Mouse (Mus musculus): ENCODE measurements around the gene Sorcs2.

The Sorcs2 gene

DNA sequence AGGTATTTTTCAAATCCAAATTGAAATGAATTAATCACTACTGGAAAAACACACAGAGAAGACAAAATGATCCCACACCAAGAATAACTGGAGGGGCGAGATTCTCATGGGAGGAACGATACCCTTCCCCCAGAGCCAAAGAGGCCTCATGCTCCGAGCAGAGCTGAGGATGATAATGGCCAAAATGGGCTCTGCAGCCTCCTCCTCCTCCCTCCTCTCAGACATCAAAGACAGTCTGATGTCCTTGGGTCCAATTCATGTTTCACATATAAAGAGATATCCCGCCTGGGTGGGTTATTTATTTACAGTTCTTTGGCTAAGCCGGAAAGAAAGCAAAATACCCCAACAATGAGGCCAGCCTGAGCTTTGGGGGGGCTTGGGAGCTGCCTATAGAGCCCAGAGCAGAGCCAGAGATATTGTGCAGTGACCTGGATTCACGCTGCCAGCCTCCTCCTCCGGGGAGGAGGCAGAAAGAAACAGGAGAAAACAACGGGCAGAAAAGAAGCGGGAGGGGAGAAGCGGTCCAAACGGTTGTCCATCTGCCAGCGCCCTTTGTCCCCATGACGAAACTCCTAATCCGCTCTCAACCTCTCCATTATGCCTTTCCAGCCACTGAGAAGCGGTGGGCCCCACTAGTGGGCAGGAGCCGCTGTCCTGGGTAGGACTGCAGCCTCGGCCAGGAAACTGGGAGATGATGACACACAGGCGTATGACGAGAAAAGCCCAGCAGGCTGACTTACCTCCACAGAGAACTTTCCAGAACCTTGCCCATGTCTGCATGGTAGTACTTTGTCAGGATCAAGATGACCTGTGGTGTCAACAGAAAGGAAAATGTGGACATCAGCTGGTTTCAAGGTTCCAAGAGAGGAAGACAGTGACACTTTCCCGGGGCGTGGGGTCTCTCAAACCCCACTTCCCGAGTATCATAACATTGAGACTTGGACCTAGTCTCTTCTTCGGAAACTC is 169.3 kb downstream of the Sorcs2 start:
- peak; percentile 40 for DNase-seq (ENCODE audit: extremely low spot score)

DNA sequence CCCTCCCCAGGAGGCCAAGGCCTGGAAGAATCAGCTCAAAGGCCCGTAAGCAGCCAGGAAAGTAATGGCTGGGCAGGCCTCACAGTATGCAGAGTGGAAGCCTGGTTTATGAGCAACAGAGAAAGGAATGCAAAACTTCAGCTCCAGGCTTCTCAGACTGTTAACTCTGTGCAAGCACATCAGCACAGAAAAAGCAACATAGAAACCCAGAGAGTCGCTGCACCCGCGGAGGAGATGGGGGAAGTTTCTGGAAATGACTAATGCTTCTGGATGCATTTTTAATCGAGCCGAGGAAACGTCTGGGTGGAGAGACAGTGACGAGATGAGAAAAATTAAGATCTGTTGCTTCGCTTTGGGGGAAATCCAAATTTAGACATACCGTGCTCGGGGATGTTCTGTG is 171.6 kb downstream of the Sorcs2 start:
- no peak for DNase-seq (ENCODE audit: extremely low spot score)

DNA sequence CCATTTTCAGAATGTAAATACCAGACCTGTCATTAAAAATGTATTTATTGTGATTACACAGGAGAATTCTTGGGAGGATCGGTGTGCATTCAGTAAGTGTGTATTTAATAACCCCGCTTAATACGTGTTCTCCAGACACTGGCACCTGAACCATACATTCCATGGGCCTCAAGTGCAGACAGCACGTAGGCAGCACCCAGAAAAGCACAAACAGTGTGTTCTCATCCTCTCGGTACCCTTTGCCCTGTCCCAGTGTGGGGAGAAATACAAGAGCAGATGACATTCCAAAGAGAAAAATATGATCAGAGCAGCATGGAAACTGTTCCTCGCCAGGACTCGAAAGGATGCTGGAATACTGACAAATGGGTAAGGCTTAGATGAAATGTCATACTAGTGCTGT is 172.1 kb downstream of the Sorcs2 start:
- DNase-seq (ENCODE audit: extremely low spot score): no peak

DNA sequence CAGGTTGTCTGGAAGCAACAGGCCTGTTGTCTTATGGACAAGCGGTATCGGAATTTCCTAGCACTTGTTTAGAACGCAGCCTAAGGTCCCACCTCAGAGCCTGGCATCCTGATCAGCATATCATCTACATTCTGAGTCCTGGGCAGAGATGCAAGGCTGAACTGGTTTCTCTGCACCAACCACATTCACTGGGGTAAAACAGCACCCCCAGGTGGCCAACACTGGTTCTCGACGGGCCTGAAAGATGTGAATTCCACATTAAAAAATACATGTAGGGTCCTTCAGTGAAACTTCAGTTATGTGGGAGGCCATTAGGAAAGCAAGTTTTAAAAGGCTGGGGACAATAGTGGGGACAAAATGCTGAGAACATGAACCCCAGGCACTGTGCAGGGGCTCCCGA is 174.2 kb downstream of the Sorcs2 start:
- DNase-seq (ENCODE audit: extremely low spot score): peak; percentile 45

DNA sequence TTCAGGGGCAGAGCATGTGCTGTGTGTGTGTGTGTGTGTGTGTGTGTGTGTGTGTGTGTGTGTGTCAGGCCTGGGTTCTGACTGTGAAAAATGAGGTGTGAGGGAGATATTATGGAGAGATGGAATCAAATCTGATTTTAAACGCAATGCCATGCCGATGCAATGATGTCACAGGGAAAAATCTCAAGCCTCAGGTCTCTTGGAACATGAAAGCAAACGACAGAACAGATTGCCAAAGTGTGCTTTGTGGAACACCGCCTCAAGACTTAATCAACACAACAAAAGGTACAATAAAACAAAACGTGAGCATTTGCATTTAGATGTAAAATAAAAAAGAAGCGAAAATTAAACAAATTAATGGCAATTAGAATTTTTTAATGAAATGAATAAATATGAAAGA is 177.3 kb downstream of the Sorcs2 start:
- no peak for DNase-seq (ENCODE audit: extremely low spot score)

DNA sequence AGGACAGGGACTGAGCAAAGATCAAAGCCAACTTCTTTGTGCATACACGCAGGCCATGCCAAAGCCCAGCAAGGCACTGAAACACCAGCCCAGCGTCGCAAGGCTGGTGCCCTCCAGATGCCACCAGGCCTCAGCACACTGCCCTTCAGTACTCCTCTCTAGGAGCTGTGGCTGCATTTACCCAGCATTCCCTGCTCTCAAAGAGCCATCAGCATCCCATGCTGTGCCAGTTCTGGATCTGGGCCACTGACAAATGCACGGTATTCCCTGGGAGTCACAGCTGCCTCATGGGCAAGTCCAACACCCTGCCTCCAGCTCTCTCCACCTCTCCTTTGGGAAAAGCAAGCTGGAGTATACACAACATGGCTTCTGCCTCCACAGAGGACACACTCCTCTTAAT is 177.8 kb downstream of the Sorcs2 start:
- DNase-seq (ENCODE audit: extremely low spot score): no peak

- no peak for DNase-seq (ENCODE audit: extremely low spot score)
Measured at GRCm38 (mm10) chr5:36213310-36213709, 184.6 kb downstream of the Sorcs2 start.

- DNase-seq (ENCODE audit: extremely low spot score): no peak
Measured at GRCm38 (mm10) chr5:36208803-36209202, 189.1 kb downstream of the Sorcs2 start.

- DNase-seq (ENCODE audit: extremely low spot score): no peak
Measured at GRCm38 (mm10) chr5:36205397-36205796, 192.5 kb downstream of the Sorcs2 start.

DNA sequence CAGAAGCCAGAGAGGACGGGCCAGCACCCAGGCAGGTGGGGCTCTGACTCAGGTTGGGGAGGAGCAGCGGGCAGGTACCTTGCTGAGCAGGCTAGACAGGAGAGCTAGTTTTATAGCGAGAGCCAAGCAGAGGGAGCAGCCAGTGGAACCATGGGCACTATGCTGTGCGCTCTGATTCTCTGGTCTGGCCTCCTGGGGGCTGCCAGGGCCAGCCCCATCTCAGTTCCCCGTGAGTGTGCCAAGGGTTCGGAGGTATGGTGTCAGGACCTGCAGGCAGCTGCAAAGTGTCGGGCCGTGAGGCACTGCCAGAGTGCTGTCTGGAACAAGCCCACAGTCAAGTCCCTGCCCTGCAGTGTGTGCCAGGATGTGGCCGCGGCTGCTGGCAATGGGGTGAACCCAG is 194.0 kb downstream of the Sorcs2 start, which contains the start of gene Psapl1:
Gene Psapl1 (plus strand): TSS at position 106 of the 400 bp plus-strand sequence.
- DNase-seq (ENCODE audit: extremely low spot score): no peak

DNA sequence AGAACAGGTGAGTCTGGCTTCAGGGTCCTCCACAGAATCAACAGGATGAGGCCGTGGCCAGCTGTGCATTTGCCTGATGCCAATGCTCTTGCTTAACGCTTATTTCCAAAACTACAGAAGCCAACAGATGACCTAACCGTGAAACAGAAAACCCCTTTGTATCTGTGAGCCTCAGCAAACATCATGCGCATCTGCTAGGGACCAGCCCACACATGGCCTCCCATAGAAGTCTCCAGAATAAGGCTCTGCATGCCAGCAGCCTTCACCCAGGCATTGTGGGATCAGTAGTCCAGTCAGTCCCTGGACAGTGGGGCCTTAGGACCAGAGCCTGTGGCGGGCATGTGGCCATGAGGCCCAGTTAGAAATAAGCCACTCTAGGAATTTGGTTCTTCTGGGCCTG is 194.5 kb downstream of the Sorcs2 start:
- no peak for DNase-seq (ENCODE audit: extremely low spot score)

DNA sequence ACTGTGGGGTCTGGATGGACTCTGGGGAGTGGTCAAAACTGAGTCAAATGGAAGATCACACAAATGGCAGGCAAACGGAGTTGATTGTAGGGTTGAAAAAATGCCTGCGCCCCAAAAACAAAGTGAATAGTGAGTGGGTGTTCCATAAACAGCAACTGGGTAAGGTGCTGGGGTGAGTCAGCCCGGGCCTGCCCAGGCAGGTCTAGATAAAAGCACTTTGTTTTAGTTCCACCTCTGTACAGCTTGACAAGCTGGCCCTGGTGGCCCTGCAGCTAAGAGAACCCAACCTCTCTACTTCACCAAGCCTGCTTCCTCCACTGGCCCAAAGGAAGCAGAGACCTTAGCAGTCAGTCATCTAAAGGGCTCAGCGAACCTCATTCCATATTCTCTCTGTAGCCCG is 195.2 kb downstream of the Sorcs2 start:
- no peak for DNase-seq (ENCODE audit: extremely low spot score)

DNA sequence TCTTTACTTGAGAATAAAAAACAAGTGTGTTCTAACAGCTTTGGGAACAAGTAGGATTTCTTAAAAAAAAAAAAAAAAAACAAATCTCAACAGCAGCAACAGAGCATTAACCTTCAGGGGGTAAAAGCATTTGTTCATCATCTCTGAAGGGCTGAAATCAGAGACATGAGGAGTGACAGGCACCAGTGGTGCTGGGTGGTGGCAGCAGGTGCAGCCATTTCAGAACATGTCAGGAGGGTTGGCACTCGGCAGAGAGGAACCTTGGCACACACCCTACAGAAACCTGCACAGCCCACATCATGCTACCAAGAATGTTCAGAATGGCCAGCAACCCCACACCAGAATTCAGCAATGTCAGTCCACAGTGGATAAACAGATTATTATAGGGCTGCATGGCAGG is 198.4 kb downstream of the Sorcs2 start:
- no peak for DNase-seq (ENCODE audit: extremely low spot score)

DNA sequence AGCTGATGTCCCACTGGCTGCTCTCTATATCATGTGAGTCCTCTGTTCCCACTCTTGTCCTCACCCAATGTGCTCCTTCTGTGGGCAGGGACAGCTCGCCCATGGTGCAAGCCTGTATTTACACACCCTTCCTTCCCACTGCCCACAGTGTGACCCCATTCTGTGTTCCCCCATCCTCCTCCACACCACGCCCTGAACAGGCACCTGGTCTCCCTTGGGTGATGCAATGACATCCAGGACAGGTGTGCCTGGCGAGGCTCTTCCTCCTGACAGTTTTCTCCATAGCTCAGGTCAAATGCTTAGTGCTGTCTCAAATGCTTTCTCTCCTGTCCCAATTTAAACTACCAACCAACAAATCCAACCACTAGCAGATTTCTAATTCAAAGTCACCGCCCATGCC is 202.5 kb downstream of the Sorcs2 start:
- no peak for DNase-seq (ENCODE audit: extremely low spot score)

GRCm38 (mm10) chr5:36194631-36195030 is 203.3 kb downstream of the Sorcs2 start:
- DNase-seq (ENCODE audit: extremely low spot score): peak; percentile 20

DNA sequence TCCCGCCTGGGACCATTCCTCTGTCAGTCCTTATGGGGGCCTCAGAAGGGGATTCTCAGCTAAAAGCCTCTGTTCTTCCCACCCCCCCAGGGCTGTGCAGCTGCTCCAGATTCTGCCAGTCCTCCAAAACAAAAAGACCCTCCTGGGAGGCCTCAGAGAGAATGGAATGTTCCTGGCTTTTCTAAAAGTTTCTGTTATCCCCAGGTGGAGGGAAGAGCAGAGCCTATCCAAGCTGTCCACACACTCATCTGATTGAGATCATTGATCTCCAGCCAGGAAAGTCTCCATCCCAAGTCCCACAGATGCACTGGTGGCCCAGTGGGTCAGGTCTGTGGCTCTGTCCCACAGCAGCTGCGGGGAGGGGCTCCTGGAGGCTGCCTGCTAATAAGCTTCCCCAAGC is 205.3 kb downstream of the Sorcs2 start:
- no peak for DNase-seq (ENCODE audit: extremely low spot score)

- DNase-seq (ENCODE audit: extremely low spot score): no peak
Measured at GRCm38 (mm10) chr5:36191876-36192275, 206.1 kb downstream of the Sorcs2 start.

GRCm38 (mm10) chr5:36191285-36191684 is 206.7 kb downstream of the Sorcs2 start:
- no peak for DNase-seq (ENCODE audit: extremely low spot score)

DNA sequence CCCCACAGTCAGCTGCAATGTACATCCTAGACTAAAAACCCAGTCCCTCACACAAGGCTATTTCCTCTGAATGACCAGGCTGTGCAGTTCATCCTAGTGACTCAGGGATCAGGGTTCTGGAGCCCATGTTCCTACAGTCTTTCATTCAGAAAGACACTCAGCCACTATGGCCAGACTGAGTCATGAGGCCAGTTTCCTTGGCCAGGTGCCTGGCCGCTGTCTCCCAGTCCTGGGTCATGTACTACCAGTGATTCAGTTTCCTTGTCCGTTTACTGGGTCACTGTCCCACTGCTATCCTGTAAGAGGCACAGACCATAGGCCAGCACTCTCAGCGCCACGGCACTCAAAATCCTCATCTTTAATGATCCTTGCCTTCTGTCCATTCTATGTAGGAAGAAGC is 209.6 kb downstream of the Sorcs2 start:
- no peak for DNase-seq (ENCODE audit: extremely low spot score)

DNA sequence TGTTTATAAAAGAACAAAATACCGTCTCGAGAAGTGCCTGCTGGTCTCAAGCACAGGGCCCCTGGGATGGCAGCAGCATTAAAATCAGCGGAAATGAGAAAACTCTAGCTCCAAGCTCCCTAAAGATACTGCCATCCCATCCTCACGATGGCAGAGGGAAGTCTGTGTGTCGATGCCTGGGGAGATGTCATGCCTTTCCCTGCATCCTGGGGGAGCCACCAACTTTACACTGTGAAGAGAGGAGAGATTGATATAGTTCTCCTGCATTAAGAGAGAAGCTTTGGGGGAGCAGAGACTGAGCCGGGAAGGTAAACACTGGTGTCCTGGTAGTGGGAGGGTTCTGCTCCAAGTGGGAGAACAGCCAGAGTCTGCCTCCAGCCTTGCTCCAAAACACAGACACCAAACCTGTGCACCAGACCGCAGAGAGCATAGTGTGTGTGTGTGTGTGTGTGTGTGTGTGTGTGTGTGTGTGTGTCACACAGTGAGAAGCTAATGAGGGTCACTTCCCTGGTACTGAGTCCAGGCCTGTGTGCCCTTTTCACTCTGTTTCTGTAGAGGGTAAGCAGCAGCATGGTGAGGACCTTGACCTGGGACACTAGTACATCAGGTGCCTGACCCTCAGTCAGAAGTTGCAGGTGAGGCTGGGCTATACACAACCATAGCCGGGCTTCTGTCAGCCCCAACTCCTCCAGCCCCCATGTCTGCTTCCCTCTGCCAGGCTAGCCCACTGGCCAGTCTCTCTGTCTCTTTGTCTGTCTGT is 211.5 kb downstream of the Sorcs2 start:
- DNase-seq (ENCODE audit: extremely low spot score): no peak

DNA sequence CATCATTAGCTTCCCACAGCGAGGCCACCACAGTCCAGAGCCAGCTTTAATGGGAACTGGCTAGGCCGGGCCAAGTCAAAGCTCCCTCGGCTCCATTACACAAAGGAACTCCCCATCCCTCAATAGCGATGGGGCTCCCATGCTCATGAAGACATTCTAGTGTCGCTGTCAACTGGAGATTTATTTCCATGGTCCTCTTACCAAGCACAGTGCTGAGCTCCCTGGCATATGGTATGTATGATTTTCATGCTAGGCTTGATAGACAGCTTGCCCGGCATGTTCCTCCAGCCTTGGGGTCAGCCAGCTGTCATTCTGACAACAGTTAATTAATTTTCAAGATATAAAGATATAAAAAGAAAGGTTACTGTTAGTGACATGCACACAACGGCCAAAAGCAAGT is 215.6 kb downstream of the Sorcs2 start:
- no peak for DNase-seq (ENCODE audit: extremely low spot score)

GRCm38 (mm10) chr5:36179708-36180107 is 218.2 kb downstream of the Sorcs2 start:
- DNase-seq (ENCODE audit: extremely low spot score): no peak

DNA sequence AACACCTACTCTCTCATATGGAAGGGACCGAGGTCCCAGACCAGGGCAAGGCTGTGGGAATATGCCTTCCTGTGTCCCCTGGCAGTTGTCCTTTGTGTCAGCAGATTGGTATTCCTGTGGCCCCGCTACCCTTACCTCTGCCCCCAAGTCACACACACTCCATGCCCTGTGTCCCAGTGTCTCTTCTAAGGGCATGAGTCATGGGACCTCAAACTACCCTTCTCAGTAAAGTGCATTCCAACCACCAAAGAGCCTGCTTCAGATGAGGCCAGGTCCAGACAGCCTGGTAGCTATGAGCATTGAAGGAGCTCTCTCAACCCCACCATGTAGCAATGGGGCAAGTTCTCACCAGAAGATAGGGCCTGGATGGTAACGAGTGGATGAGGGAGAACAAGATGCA is 219.2 kb downstream of the Sorcs2 start:
- DNase-seq (ENCODE audit: extremely low spot score): no peak

Measured in embryo, embryonic 9.5 days (tissue).